Mouse (Mus musculus): ENCODE measurements around the gene Ppt2.

Ppt2 gene

DNA sequence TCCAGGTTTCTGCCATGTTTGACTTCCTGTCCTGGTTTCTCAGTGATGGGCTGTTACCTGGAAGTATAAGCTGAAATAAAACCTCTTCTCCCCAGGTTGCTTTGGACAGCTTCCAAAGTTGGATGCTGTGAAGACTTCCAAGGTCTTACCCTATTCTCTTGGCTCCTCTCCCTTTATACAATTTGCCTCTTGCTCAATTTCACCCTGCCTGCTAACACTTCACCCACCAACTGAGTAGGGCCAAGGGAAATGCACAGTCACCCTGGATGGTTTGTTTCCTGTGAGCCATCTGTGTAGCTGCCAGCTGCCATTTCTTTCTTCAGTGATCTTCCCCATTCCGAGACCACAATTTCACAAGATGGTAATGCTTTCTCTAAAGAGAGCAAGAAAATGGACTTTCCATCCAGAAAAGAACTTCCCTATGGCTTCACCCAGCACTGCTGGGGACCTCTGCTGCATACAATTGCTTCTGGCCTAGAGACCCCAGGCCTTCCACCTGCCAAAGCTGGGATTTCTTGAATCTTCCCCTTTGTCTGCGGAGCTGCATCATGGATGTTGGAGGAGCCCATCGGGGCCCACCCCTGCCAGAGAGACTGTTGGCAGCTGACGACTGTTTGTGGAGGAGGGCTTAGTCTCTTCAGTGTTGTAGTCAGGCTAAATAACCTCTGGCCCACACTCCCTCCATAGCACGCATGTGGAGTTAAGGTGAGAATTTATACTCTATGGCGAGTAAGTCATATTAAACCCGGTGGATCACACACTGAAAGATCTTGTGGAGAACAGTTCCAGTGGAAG is 11.3 kb upstream of the Ppt2 start:
- no peak for ATAC-seq (ENCODE audit: low TSS enrichment)

DNA sequence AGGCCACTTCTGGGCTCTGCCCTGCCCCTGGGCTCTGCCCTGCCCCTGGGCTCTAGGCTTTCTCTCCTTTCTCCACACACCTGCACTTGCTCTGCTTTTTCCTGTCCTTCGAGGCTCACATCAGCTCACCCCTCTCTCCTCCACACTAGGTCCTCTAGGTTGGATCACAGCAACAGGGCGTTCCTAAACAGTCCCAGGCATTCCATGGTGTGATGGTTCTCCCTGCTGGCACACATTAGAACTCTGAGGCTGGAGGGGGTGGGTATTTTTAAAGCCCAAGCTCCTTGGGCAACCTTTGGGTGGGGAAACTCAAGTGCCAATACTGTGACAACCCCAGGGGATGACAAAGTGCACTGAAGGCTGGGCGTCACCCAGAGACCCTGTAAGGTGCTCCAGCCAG is 9.1 kb upstream of the Ppt2 start:
- ATAC-seq (ENCODE audit: low TSS enrichment): no peak

DNA sequence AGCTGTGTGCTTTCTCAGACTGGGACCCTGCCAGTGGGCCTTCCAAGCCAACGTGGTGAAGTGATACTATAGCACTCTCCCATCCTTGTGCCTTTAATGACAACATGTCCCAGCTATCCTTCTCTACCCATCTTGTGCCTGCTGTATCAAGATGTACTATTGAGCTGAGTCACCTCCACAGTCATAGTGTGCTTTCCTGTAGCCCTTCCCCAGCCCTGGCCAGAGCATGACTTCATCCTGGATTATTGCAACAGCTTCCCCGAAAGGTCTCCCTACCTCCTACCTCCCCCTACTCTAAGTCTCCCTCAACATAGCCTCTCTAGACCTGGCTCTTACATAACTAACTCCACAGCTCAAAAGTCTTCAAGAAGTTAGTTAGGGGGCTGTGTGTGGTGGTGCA is 7.4 kb upstream of the Ppt2 start:
- ATAC-seq (ENCODE audit: low TSS enrichment): no peak

DNA sequence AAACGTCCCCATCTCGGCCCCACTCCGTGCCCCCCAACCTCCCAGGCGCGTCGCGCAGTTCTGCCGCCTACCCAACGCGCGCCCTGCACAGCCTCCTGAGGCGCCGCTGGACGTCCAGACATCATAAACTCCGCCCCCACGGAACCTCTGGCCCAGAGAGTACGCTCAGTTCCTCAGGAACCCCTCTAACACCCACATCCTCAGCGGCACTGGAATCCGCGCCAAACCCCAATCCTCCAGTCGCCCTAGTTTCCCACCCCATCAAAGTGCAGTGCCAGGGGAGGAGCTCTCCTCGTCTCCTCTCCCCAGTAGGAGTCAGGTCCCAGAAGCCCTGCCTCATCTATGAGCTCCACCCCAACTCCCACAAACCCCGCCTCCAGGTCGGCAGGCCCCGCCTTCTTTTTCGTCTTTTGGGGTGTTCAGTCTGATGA is 4.0 kb upstream of the Ppt2 start:
- peak; percentile 74 for ATAC-seq (ENCODE audit: low TSS enrichment)

DNA sequence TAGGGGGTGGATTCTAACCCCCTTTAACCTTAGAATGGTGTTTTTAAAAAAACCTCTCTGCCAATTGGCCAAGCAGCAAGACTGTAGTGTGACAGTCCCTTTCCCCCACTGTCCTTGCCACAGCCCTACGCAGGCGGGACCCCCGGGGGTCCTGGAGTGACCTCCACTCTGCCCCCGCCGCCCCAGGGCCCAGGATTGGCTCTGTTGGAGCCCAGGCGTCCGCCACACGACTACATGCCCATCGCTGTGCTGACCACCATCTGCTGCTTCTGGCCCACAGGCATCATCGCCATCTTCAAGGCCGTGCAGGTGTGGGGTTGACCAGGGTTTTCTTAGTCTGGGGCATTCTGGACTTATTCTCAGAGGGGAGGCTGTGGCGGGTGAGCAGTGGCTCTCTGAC is 3.3 kb upstream of the Ppt2 start:
- ATAC-seq (ENCODE audit: low TSS enrichment): no peak

DNA sequence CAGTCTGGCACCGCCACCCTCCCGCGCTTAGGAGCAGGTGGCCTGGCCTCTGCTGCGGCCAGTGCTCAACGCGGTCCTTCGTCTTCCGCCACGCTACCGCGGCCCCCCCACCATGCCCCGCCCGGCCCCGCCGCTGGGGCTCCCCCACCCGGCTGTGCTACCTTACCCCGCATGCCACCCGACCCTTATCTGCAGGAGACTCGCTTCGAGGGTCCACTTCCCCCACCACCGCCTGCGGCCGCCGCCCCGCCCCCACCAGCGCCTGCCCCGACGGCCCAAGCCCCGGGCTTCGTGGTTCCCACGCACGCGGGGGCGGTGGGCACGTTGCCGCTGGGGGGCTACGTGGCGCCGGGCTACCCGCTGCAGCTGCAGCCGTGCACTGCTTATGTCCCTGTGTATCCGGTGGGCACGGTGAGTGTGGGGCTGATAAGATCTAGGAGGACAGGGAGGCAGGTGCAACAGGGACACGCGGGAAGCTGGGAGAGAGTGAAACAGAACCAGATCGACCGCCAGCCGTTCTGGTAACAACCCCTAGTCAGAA is 2.5 kb upstream of the Ppt2 start:
- ATAC-seq (ENCODE audit: low TSS enrichment): no peak

DNA sequence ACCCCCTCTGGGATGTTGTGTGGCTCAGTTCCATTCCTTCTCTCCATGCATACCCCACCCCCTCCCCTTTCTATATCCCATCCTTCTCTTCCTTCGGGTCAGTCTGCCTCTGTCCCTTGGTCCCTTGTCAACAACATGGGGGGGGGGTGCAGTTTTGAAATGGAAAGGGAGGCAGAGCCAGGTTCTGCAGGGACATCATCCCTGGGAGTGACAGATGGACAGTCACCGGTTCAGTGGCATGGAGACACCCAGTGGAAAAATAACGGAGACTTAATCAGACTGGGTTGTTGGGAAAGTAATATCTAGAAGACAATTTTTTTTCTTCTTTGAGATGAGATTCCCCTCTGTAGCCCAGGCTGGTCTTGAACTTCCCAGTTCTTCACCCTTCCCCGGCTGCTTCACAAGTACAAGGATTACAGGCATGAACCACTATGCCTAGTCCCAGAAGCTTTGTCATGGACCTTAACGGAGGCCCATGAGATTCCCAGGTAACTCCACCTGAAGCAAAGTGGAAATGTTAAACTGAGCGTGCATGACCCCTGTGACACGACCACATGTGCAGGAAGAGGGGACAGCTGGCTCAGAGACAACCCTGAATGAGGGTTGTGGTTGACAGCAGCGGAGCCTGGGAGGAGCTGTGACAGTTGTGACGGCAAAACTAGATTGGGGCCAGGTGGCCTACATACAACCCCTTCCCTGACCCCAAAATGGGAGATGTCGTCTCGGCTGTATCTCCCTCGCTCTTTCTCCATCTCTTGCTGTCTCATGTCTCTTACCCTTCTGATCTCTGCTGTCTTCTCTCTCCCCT is 1.7 kb upstream of the Ppt2 start:
- ATAC-seq (ENCODE audit: low TSS enrichment): no peak

DNA sequence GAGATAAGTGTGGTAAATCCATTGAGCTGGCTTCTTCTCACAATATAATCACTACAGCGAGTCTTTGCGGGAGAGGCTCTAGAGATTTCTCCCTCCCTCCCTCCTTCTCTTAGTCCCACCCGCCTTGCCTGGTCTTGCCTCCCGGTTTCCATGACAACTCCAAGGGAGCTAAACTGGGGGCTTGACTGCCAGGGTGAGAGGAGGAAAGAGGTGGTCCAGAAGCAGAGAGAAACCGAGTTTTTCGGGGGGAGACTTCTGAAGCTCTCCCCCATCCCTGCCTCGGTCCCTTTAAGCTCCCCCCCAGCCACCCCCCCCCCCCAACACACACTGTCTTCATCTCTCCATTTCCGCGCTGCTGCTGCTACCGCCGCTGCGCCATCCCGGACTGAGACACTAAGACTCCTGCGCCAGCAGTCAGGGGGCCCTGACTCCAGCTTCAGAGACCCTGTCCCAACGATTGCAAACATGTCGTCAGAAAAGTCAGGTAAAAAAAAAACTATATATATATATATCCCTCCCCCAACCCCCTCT is 976 bp upstream of the Ppt2 start, which contains the start of gene Prrt1:
Gene Prrt1, plus strand, starts transcription at position 313 of the 531 bp plus-strand sequence.
- peak; percentile 29 for ATAC-seq (ENCODE audit: low TSS enrichment)

DNA sequence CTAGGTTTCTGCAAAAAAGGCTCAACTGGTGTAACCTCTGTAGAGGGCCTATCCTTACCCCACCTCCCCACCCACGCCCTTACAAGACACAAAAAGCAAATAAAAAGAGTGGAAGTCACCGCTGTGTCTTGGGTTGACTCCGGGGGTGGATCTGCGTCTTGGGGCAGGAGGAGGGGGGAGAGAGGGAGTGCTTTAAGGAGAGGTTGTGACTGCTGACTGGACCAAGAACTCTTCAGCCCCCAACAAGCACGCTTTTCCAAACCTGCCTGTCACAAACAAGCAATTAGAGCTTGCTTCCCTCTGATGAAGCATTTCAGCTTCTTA is 296 bp upstream of the Ppt2 start:
- no peak for ATAC-seq (ENCODE audit: low TSS enrichment)

DNA sequence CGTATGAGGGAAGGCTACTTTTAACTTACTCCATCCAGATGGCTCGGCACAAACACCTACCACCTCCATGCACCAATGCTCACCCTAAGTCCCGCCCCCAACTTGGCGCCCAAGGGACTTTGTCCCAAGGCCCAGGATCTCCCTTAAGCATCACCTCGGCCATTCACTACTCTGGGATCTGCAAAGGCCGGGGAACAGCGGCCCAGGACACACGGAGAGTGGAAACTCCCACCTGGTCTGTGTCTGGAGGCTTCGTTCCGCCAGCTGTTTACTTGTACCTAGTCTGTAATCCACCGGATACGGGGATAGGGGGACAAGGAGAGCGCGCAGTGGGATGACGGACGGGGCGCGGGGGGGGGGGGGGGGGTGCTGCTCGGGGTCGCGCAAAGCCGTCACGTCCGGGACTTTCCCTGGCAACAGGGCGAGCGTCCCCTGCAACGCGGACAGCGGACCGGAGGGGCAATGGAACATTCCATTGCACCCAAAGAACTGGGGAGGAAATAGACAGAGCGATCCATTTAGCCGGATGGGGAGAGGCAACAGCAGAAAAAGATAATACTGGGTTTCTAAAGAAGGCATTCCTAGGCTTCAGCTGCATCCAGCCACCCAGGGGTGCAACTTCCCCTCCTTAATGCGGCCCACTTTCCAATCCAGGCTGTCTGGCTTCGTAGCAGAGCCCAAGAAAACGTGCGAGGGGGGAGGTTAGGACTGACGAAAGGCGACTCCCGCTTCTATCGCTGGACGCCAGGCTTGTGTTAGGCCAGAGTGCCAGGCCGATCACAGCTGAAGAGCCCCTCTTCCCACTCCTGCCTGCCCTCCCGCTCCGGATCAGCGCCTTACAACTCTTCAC is 992 bp downstream of the Ppt2 start:
- ATAC-seq (ENCODE audit: low TSS enrichment): peak; percentile 38

DNA sequence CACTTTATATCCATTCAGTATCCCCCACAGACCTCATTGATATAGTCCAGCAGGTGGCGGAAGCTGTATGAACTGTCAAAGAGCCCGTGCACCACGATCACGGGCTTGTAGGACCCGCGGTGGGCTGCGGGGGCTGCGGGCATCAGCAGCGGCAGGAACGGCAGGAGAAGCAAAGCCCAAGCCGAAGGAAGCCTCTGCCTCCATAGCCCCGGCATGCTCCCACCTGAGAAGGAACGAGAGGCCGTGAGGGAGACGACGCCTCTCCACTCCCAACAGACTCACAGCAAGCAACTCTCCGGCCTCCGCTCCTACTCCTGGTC is 1.6 kb downstream of the Ppt2 start:
- ATAC-seq (ENCODE audit: low TSS enrichment): peak; percentile 14; the same call in 1 of the 2 replicates

DNA sequence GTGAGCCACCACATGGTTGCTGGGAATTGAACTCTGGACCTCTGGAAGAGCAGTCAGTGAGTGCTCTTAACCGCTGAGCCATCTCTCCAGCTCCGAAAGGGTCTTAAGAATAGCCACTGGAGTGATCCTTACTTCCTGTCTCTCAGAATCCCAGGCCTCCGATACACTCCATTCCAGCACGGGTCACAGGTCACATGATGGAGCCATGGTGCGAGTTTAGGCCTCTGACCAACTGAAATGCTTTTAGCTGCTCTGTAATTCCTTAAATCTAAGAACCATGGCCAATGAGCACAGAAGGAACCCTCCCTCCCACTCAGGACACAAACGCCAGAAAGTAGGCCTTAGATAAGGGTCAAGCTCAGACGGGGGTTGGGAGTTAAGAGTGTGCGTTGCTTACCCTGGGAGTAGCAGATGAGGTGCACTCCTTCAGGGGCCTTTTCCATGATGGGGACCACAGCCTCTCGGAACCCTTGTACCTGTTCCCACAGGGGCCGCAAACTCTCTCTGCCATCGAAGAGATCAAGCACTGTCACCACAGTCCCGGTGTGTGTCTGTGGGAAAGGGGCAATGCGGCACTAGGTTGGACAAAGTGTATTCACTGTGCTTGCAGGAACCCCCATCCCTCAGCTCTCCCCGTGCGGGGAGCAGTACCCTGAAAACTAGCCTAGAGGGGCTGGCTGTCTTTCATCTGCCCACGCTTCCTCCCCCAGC is 2.1 kb downstream of the Ppt2 start:
- ATAC-seq (ENCODE audit: low TSS enrichment): no peak

DNA sequence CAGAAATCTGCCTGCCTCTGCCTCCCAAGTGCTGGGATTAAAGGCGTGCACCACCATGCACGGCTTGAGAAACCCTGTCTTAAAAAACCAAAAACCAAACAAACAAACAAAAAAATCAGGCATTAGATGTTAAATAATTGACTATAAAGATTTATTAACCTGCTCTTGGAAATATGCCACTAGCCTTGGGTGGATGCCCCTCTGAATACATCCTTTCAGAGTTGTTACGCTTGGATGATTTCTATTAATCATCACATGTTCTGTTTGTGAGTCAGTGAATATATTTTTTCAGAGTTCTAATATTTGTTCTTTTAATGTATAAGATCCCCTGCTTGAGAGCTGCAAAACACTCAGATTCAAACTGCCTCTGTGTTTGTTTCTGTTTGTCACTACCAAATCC is 3.3 kb downstream of the Ppt2 start:
- ATAC-seq (ENCODE audit: low TSS enrichment): no peak

DNA sequence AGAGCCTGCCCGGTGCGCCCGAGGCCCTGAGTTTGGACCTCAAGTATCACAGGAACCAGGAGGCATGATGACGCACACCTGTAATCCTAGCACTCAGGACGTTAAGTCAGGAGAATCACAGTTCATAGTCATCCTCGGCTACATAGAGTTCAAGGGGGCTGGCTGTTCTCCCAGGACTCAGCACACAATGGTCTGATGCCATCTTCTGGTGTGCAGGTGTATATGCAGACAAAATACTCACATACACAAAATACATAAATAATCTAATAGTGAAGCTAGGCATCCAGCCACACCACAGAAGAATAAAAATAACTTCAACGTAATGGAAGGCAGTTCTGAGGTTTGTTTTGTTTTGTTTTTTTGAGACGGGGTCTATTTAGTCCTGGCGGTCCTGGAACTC is 5.1 kb downstream of the Ppt2 start:
- ATAC-seq (ENCODE audit: low TSS enrichment): no peak

DNA sequence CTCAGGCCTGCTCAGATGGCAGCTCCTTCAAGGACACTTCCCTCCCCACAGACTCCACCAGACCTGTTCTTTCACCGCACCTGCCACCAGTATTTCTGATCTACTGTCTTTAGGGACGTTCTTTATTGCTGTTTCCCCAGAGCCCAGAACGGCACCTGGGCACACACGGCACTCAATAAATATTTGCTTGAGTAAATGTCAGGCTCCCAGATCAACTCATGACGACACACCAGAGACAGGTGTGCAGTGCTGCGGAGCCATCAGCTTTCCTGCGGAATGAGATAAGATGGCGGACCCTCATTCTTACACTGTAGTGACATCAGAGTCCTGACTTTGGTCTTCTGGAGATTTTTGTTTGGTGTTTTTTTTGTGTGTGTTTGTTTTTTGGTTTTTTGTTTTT is 7.3 kb downstream of the Ppt2 start:
- no peak for ATAC-seq (ENCODE audit: low TSS enrichment)

DNA sequence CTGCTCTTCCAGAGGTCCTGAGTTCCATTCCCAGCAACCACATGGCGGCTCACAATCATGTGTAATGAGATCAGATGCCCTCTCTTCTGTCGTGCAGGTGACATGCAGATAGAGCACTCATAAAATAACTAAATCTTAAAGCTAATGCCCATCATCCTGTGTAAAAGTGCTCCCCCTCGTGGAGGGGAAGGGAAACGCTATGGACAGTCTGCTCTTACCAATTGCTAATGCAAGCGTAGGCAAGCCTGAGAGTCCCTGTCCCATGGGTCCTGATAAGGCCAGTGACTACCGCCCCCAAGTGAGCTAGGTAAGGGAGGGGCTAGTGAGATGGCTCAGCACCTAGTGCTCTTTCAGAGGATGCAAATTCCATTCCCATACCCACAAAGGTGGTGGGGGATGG is 9.3 kb downstream of the Ppt2 start:
- peak; percentile 33; the same call in 1 of the 2 replicates for ATAC-seq (ENCODE audit: low TSS enrichment)

DNA sequence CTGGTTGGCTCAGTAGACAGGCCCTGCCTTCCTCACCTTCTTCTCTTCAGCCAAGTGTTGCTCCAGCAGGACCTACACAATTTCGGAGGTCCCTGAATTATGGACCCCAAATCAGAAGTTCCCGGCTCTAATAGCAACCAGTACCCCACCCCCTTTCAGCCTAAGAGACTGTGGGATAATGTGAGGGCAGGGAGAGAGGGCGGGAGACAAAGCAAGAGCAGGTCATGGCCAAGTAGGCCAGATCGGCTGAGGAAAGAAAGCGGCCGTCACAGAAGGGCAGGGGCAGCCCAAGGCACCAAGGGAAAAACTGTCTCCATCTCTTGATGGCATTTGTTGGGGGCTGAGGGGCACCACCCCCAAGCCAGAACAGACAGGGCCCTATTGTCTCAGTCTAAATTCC is 12.4 kb downstream of the Ppt2 start, which contains the start of gene Egfl8:
Gene Egfl8, minus strand, starts transcription at position 101 of the 400 bp plus-strand sequence.
- ATAC-seq (ENCODE audit: low TSS enrichment): no peak

DNA sequence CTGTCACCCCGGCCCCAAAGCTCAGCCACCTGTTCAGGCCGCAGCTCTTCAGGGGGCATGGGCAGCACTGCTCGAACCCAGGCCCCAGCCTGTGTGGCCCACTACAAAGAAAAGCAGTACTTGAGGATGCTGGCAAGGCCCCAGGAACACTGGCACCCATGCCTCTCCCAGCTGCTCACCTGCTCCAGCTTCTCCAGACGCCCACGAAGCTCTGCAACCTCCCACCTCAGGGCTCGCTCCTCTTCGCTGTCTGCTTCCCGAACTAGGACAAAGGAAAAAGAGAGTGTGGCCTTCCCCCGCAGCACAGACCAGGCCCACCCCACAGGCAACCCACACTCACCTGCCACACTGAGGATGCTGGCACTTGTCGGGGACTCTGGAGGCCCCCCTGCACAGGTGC is 14.5 kb downstream of the Ppt2 start:
- 0 out of 2 replicates have a peak, but pooled peaks have one; percentile 11 for ATAC-seq (ENCODE audit: low TSS enrichment)

DNA sequence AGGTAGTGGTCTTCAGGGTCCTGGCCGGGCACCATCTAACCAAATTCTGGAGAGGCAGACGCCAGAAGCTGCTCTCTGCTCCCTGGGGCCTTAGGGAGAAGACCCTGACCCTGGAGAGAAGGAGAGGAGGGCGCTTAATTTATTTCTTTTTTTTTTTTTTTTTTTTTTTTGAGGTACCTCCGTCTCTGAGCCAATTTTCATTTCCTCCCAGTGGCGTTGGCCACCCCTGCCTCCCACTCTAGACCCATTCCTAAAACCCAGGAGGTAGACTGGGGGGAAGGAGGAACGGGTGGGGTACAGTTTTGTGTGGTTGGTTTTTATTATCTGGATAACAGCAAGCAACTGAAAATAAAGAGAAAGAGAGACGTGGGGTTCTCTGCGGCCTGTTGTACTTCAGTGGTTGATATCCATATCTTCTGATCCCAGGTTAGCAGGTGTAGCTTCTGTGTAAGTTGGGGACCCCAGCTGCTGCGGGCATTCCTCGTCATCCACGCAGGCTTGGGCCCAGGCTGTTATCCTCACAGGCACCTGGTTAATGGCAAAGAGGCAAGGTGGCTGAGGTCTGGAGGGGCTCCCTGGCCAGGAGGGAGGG is 15.2 kb downstream of the Ppt2 start:
- ATAC-seq (ENCODE audit: low TSS enrichment): no peak

DNA sequence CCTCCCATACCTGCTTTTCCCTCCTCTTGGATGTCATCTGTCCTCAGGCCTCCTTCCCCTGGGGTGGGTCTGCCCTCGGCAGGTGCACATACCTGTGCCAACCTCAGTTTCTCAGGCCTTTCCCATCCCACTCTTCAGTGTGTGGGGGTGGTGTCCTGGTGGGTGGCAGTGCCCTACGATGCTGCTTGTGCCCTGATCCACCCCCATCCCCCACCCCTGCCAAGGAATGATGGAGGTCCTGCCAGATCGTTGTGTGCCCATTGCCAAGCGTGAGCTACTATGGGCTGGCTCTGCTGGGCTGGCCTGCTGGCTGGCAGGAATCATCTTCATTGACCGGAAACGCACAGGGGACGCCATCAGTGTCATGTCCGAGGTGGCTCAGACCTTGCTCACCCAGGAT is 17.3 kb downstream of the Ppt2 start:
- no peak for ATAC-seq (ENCODE audit: low TSS enrichment)

DNA sequence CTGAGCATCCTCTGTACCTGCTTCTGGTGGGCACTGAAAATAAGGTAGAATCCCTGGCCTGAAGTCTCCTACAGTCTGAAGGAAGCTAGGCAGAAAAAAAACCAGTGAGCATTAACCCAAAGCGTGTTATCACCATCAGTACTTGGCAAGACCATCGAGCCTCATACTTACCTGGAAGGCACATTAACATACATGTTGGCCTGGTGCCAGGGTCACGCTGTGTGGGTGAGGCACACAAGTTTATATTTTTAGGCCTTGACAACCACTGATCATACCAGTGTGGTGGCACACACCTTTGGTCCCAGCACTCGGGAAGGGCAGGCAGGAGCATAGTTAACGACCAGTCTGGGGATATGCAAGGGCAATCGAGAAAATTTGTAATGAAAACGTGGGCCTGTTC is 20.3 kb downstream of the Ppt2 start:
- no peak for ATAC-seq (ENCODE audit: low TSS enrichment)

Measured in frontal cortex, adult (tissue).